In genomic region chr8:105965266-105965904, GRCm38 (mm10) we compare ENCODE assay signal across 8 mouse cellular contexts. TPM values are rescaled to one million over a fixed set of nuclear protein-coding genes. Genes with fewer than 3 reads are reported as not detected.
DNase-seq lines count a peak whose midpoint lies in the region; ATAC-seq and TF ChIP-seq lines count a peak whose summit lies in the region.

No protein-coding gene starts in this region.

- peaks cover 55% of the 10 kb centered on the region for H3K79me2 ChIP-seq in C2C12 (ENCODE audit: control insufficient read depth, insufficient read depth)

- H3K9me3 ChIP-seq in heart, postnatal 0 days (replicated peaks; ENCODE audit: control insufficient read depth, low read length), result no peaks in the 10 kb centered on the region
- H3K9me3 ChIP-seq in limb, embryonic 11.5 days (ENCODE audit: control insufficient read depth, low read length), result no peaks in the 10 kb centered on the region
- H3K9me3 ChIP-seq in midbrain, embryonic 12.5 days, result no peaks in the 10 kb centered on the region
- no peaks in the 10 kb centered on the region for H3K9me3 ChIP-seq in stomach, postnatal 0 days (ENCODE audit: control insufficient read depth, low read length)

- no peak for TF ChIP-seq EP300 in heart, postnatal 0 days (IDR thresholded peaks at IDR 0.05; ENCODE audit: low read depth)
- no peak for TF ChIP-seq EP300 in stomach, postnatal 0 days (optimal IDR thresholded peaks at IDR 0.05)

- H3K4me1 ChIP-seq in embryonic fibroblast, embryonic 13.5 days (ENCODE audit: control insufficient read depth, insufficient read depth, low read length), result peaks cover 3% of the 10 kb centered on the region; the same call in 1 of the 2 replicates
- H3K4me1 ChIP-seq in heart, postnatal 0 days (ENCODE audit: control insufficient read depth, insufficient read depth), result peaks cover 33% of the 10 kb centered on the region
- H3K4me1 ChIP-seq in limb, embryonic 11.5 days (ENCODE audit: control insufficient read depth, insufficient read depth, low read length), result peaks cover 16% of the 10 kb centered on the region
- H3K4me1 ChIP-seq in midbrain, embryonic 12.5 days, result peaks cover 15% of the 10 kb centered on the region
- H3K4me1 ChIP-seq in stomach, postnatal 0 days (replicated peaks; ENCODE audit: control insufficient read depth, insufficient read depth), result peaks cover 2% of the 10 kb centered on the region; the same call in 1 of the 2 replicates

- peak overlapping the region; percentile 76 for H3K4me3 ChIP-seq in C2C12 (ENCODE audit: insufficient read depth, poor library complexity, severe bottlenecking)
- peak overlapping the region; percentile 65 for H3K4me3 ChIP-seq in embryonic fibroblast, embryonic 13.5 days (ENCODE audit: insufficient read depth, low read length)
- H3K4me3 ChIP-seq in heart, postnatal 0 days (ENCODE audit: low read depth, low read length), result peak overlapping the region; percentile 87
- peak overlapping the region; percentile 81 for H3K4me3 ChIP-seq in limb, embryonic 11.5 days (ENCODE audit: low read depth, low read length)
- peak overlapping the region; percentile 51 for H3K4me3 ChIP-seq in midbrain, embryonic 12.5 days
- H3K4me3 ChIP-seq in stomach, postnatal 0 days (ENCODE audit: low read depth, low read length), result peak overlapping the region; percentile 67

- H3K36me3 ChIP-seq in C2C12 (ENCODE audit: control insufficient read depth, insufficient read depth), result no peaks in the 10 kb centered on the region
- H3K36me3 ChIP-seq in heart, postnatal 0 days (replicated peaks; ENCODE audit: control insufficient read depth, insufficient read depth, low read length), result peaks cover 3% of the 10 kb centered on the region
- no peaks in the 10 kb centered on the region for H3K36me3 ChIP-seq in limb, embryonic 11.5 days (ENCODE audit: control insufficient read depth, insufficient read depth, low read length)
- no peaks in the 10 kb centered on the region for H3K36me3 ChIP-seq in midbrain, embryonic 12.5 days
- no peaks in the 10 kb centered on the region for H3K36me3 ChIP-seq in stomach, postnatal 0 days (ENCODE audit: control insufficient read depth, insufficient read depth, low read length)

- TF ChIP-seq POLR2A in embryonic fibroblast, embryonic 13.5 days (IDR thresholded peaks at IDR 0.05; ENCODE audit: low read depth, low read length), result peak; percentile 51; the same call in 1 of the 2 replicates

- peak overlapping the region; percentile 77 for H3K9ac ChIP-seq in heart, postnatal 0 days (replicated peaks; ENCODE audit: low read depth, low read length)
- H3K9ac ChIP-seq in limb, embryonic 11.5 days (ENCODE audit: low read length), result peak overlapping the region; percentile 80
- H3K9ac ChIP-seq in midbrain, embryonic 12.5 days (replicated peaks), result peak overlapping the region; percentile 43
- peak overlapping the region; percentile 78 for H3K9ac ChIP-seq in stomach, postnatal 0 days (ENCODE audit: low read length)

- H3K27me3 ChIP-seq in C2C12 (ENCODE audit: control insufficient read depth, insufficient read depth, insufficient read length), result no peaks in the 10 kb centered on the region
- H3K27me3 ChIP-seq in heart, postnatal 0 days (ENCODE audit: control insufficient read depth, insufficient read depth, low read length), result no peaks in the 10 kb centered on the region
- H3K27me3 ChIP-seq in limb, embryonic 11.5 days (ENCODE audit: control insufficient read depth, insufficient read depth, low read length), result no peaks in the 10 kb centered on the region
- H3K27me3 ChIP-seq in midbrain, embryonic 12.5 days, result peaks cover 44% of the 10 kb centered on the region
- H3K27me3 ChIP-seq in stomach, postnatal 0 days (ENCODE audit: control insufficient read depth, insufficient read depth, low read length), result no peaks in the 10 kb centered on the region

- ATAC-seq in heart, postnatal 0 days (ENCODE audit: insufficient read depth, low read depth), result peak; percentile 64
- ATAC-seq in limb, embryonic 11.5 days (ENCODE audit: insufficient number of reproducible peaks, low FRiP score, low TSS enrichment, low read depth), result peak; percentile 37
- peak; percentile 41; the same call in 1 of the 2 replicates for ATAC-seq in midbrain, embryonic 12.5 days (ENCODE audit: low FRiP score, low read depth)
- peak; percentile 62 for ATAC-seq in stomach, postnatal 0 days (ENCODE audit: low FRiP score, low TSS enrichment)

- peak overlapping the region; percentile 95 for H3ac ChIP-seq in C2C12 (ENCODE audit: control insufficient read depth, insufficient read length, low read depth)

- peak; percentile 50 for DNase-seq in R1 (ENCODE audit: low read depth, low spot score)
- peak; percentile 36 for DNase-seq in heart, postnatal 0 days (ENCODE audit: low spot score)
- peak; percentile 74 for DNase-seq in limb, embryonic 11.5 days (ENCODE audit: low spot score)
- peak; percentile 58 for DNase-seq in stomach, postnatal 0 days (ENCODE audit: low spot score)
- DNase-seq in left cerebral cortex, adult 8-10 months (ENCODE audit: low spot score in 2 of 2), result no peak

- H3K79me3 ChIP-seq in C2C12 (ENCODE audit: low read depth), result peaks cover 44% of the 10 kb centered on the region

- peak overlapping the region; percentile 95 for H3K27ac ChIP-seq in embryonic fibroblast, embryonic 13.5 days (ENCODE audit: insufficient read depth, low read length)
- peak overlapping the region; percentile 95 for H3K27ac ChIP-seq in heart, postnatal 0 days (ENCODE audit: low read depth)
- peak overlapping the region; percentile 59; the same call in 1 of the 2 replicates for H3K27ac ChIP-seq in limb, embryonic 11.5 days (replicated peaks; ENCODE audit: low read depth, low read length)
- H3K27ac ChIP-seq in midbrain, embryonic 12.5 days (replicated peaks), result no peak overlapping the region
- peak overlapping the region; percentile 96 for H3K27ac ChIP-seq in stomach, postnatal 0 days (replicated peaks)

- WGBS in heart, postnatal 0 days, result 2% methylated on average over 37 of the region's 40 CpGs
- 2% methylated on average over 40 of the region's 40 CpGs for WGBS in limb, embryonic 11.5 days
- WGBS in midbrain, embryonic 12.5 days, result 4% methylated on average over 37 of the region's 40 CpGs
- WGBS in stomach, postnatal 0 days, result 3% methylated on average over 40 of the region's 40 CpGs

- H3K4me2 ChIP-seq in heart, postnatal 0 days (ENCODE audit: low read depth, low read length), result peak overlapping the region; percentile 78
- peak overlapping the region; percentile 81 for H3K4me2 ChIP-seq in limb, embryonic 11.5 days (ENCODE audit: low read depth, severe bottlenecking)
- H3K4me2 ChIP-seq in midbrain, embryonic 12.5 days (replicated peaks), result peak overlapping the region; percentile 64
- H3K4me2 ChIP-seq in stomach, postnatal 0 days (replicated peaks; ENCODE audit: low read depth), result peak overlapping the region; percentile 68

- no peak for TF ChIP-seq CTCF in C2C12 (IDR thresholded peaks at IDR 0.05; ENCODE audit: control insufficient read depth, insufficient read depth, insufficient read length)
- no peak for TF ChIP-seq CTCF in embryonic fibroblast, embryonic 13.5 days (IDR thresholded peaks at IDR 0.05; ENCODE audit: borderline replicate concordance, insufficient read depth, low read length)
- no peak for TF ChIP-seq CTCF in heart, postnatal 0 days (IDR thresholded peaks at IDR 0.05; ENCODE audit: low read depth)
- no peak for TF ChIP-seq CTCF in stomach, postnatal 0 days (IDR thresholded peaks at IDR 0.05; ENCODE audit: low read depth)

RNA-seq across cellular contexts. Expression of gene Slc12a4, which starts 0.5 kb away (rescaled TPM):
- 79.1 TPM for polyA plus RNA-seq in C2C12 (2012; fragmentation: generic; extraction: Trizol)
- polyA plus RNA-seq in embryonic fibroblast, embryonic 13.5 days (2011; ENCODE audit: insufficient read length, low read depth, missing spikeins), result 60.2 and 82.1 TPM in 2 replicates
- total RNA-seq in heart, postnatal 0 days (2014; rRNA removed; ENCODE audit: low replicate concordance), result 36.7 and 40.7 TPM in 2 replicates
- 32.8 and 34.9 TPM in 2 replicates for polyA plus RNA-seq in heart, postnatal 0 days (2015; fragmentation: Nextera tagmentation; extraction: Ambion mirVana)
- polyA plus RNA-seq in limb, embryonic 11.5 days (2014; fragmentation: Nextera tagmentation; extraction: Ambion mirVana), result 23.5 and 27.2 TPM in 2 replicates
- polyA plus RNA-seq in midbrain, embryonic 12.5 days (2016; fragmentation: Nextera tagmentation; extraction: Ambion mirVana), result 11.4 and 12.7 TPM in 2 replicates
- polyA plus RNA-seq in stomach, postnatal 0 days (2015; fragmentation: Nextera tagmentation; extraction: Ambion mirVana), result 12.8 and 14.1 TPM in 2 replicates
- 10 to 100 TPM; 18.8 to 23.8 (median 20.6) TPM for total RNA-seq in left cerebral cortex, adult 8-10 months (2022)

RNA-seq across cellular contexts. Expression of gene Dpep3, which starts 13.8 kb away (rescaled TPM):
- not detected for polyA plus RNA-seq in C2C12 (2012; fragmentation: generic; extraction: Trizol)
- not detected in 2 replicates for polyA plus RNA-seq in embryonic fibroblast, embryonic 13.5 days (2011; ENCODE audit: insufficient read length, low read depth, missing spikeins)
- total RNA-seq in heart, postnatal 0 days (2014; rRNA removed; ENCODE audit: low replicate concordance), result not detected in 2 replicates
- not detected in 2 replicates for polyA plus RNA-seq in heart, postnatal 0 days (2015; fragmentation: Nextera tagmentation; extraction: Ambion mirVana)
- not detected in 2 replicates for polyA plus RNA-seq in limb, embryonic 11.5 days (2014; fragmentation: Nextera tagmentation; extraction: Ambion mirVana)
- not detected in 2 replicates for polyA plus RNA-seq in midbrain, embryonic 12.5 days (2016; fragmentation: Nextera tagmentation; extraction: Ambion mirVana)
- not detected in 2 replicates for polyA plus RNA-seq in stomach, postnatal 0 days (2015; fragmentation: Nextera tagmentation; extraction: Ambion mirVana)
- total RNA-seq in left cerebral cortex, adult 8-10 months (2022), result under 1 TPM in 1 of 4 experiments, not detected in 3; 0.23 TPM

RNA-seq across cellular contexts. Expression of gene Lcat, which starts 22.2 kb away (rescaled TPM):
- 1.4 TPM for polyA plus RNA-seq in C2C12 (2012; fragmentation: generic; extraction: Trizol)
- polyA plus RNA-seq in embryonic fibroblast, embryonic 13.5 days (2011; ENCODE audit: insufficient read length, low read depth, missing spikeins), result 2.3 and 3.9 TPM in 2 replicates
- total RNA-seq in heart, postnatal 0 days (2014; rRNA removed; ENCODE audit: low replicate concordance), result 0.93 TPM in 1 of 2 replicates, not detected in the other
- 0.51 and 0.56 TPM in 2 replicates for polyA plus RNA-seq in heart, postnatal 0 days (2015; fragmentation: Nextera tagmentation; extraction: Ambion mirVana)
- polyA plus RNA-seq in limb, embryonic 11.5 days (2014; fragmentation: Nextera tagmentation; extraction: Ambion mirVana), result 1.2 and 1.3 TPM in 2 replicates
- 0.45 and 0.99 TPM in 2 replicates for polyA plus RNA-seq in midbrain, embryonic 12.5 days (2016; fragmentation: Nextera tagmentation; extraction: Ambion mirVana)
- polyA plus RNA-seq in stomach, postnatal 0 days (2015; fragmentation: Nextera tagmentation; extraction: Ambion mirVana), result 0.75 and 0.77 TPM in 2 replicates
- 10 to 100 TPM; 19.5 to 27.1 (median 23.5) TPM for total RNA-seq in left cerebral cortex, adult 8-10 months (2022)

RNA-seq across cellular contexts. Expression of gene Dus2, which starts 25.8 kb away (rescaled TPM):
- 13.1 TPM for polyA plus RNA-seq in C2C12 (2012; fragmentation: generic; extraction: Trizol)
- polyA plus RNA-seq in embryonic fibroblast, embryonic 13.5 days (2011; ENCODE audit: insufficient read length, low read depth, missing spikeins), result 13.4 and 17.4 TPM in 2 replicates
- total RNA-seq in heart, postnatal 0 days (2014; rRNA removed; ENCODE audit: low replicate concordance), result 8.5 and 9.8 TPM in 2 replicates
- polyA plus RNA-seq in heart, postnatal 0 days (2015; fragmentation: Nextera tagmentation; extraction: Ambion mirVana), result 8.6 and 9.0 TPM in 2 replicates
- polyA plus RNA-seq in limb, embryonic 11.5 days (2014; fragmentation: Nextera tagmentation; extraction: Ambion mirVana), result 18.8 and 21.8 TPM in 2 replicates
- 15.9 and 17.8 TPM in 2 replicates for polyA plus RNA-seq in midbrain, embryonic 12.5 days (2016; fragmentation: Nextera tagmentation; extraction: Ambion mirVana)
- 8.1 and 8.3 TPM in 2 replicates for polyA plus RNA-seq in stomach, postnatal 0 days (2015; fragmentation: Nextera tagmentation; extraction: Ambion mirVana)
- 10 to 100 TPM; 18.0 to 23.1 (median 20.5) TPM for total RNA-seq in left cerebral cortex, adult 8-10 months (2022)

RNA-seq across cellular contexts. Expression of gene Psmb10, which starts 27.1 kb away (rescaled TPM):
- 73.5 TPM for polyA plus RNA-seq in C2C12 (2012; fragmentation: generic; extraction: Trizol)
- 27.1 and 30.5 TPM in 2 replicates for polyA plus RNA-seq in embryonic fibroblast, embryonic 13.5 days (2011; ENCODE audit: insufficient read length, low read depth, missing spikeins)
- 77.8 and 87.4 TPM in 2 replicates for total RNA-seq in heart, postnatal 0 days (2014; rRNA removed; ENCODE audit: low replicate concordance)
- polyA plus RNA-seq in heart, postnatal 0 days (2015; fragmentation: Nextera tagmentation; extraction: Ambion mirVana), result 95.3 and 101 TPM in 2 replicates
- 24.6 and 28.4 TPM in 2 replicates for polyA plus RNA-seq in limb, embryonic 11.5 days (2014; fragmentation: Nextera tagmentation; extraction: Ambion mirVana)
- 21.4 and 25.8 TPM in 2 replicates for polyA plus RNA-seq in midbrain, embryonic 12.5 days (2016; fragmentation: Nextera tagmentation; extraction: Ambion mirVana)
- 65.9 and 68.0 TPM in 2 replicates for polyA plus RNA-seq in stomach, postnatal 0 days (2015; fragmentation: Nextera tagmentation; extraction: Ambion mirVana)
- 10 to 100 TPM; 82.5 to 92.6 (median 90.1) TPM for total RNA-seq in left cerebral cortex, adult 8-10 months (2022)

Comparison
In these comparisons a context has a peak if more than half of its experiments do, and no peak if none do; other contexts are left out.
1. DNase-seq: peak in R1 (single experiment), heart, postnatal 0 days (single experiment), limb, embryonic 11.5 days (single experiment) and stomach, postnatal 0 days (single experiment); none in left cerebral cortex, adult 8-10 months (0 of 2).
2. Peak in every context shown above with its lines, with median percentiles within 50 percentile points of each other: H3K4me3 ChIP-seq, ATAC-seq, H3K4me2 ChIP-seq and H3K9ac ChIP-seq.